Mouse (Mus musculus) thymus, adult 2 months (tissue): ENCODE data around the gene Prss30. TPM values are rescaled to one million over a fixed set of nuclear protein-coding genes. Genes with fewer than 3 reads are reported as not detected.

Experiments
- DNase-seq: peaks from one replicate; pipeline ENCODE4 v3.0.0; 2021
- H3K27ac ChIP-seq: fragments of 200-500 bp; 2 replicates; pipeline ENCODE4 v1.5.1; 2012; ENCODE audit warnings: low read length, control low read depth; ENCODE audit not compliant: control insufficient read depth, insufficient read depth
- H3K27me3 ChIP-seq: fragments of 200-500 bp; 2 replicates; pipeline ENCODE4 v1.6.1; 2012; ENCODE audit warnings: mild to moderate bottlenecking, low read length, moderate library complexity, mixed read lengths; ENCODE audit not compliant: control insufficient read depth, insufficient read depth
- H3K36me3 ChIP-seq: fragments of 200-500 bp; 2 replicates; pipeline ENCODE4 v1.6.1; 2012; ENCODE audit warnings: mild to moderate bottlenecking, low read length, moderate library complexity; ENCODE audit not compliant: control insufficient read depth, insufficient read depth
- H3K4me1 ChIP-seq: fragments of 200-500 bp; replicated peaks from 2 replicates; pipeline ENCODE4 v1.6.1; 2012; ENCODE audit warnings: low read length; ENCODE audit not compliant: control insufficient read depth, insufficient read depth
- H3K4me3 ChIP-seq: fragments of 200-500 bp; 2 replicates; pipeline ENCODE4 v1.5.1; 2012; ENCODE audit warnings: mild to moderate bottlenecking, low read length, control low read depth, moderate library complexity; ENCODE audit not compliant: control insufficient read depth, insufficient read depth
- CTCF ChIP-seq: fragments of 200-500 bp; IDR thresholded peaks from 2 replicates; pipeline ENCODE4 v1.5.1; 2012; ENCODE audit warnings: mild to moderate bottlenecking, control low read depth, low read length, moderate library complexity, borderline replicate concordance; ENCODE audit not compliant: control insufficient read depth, poor library complexity, insufficient read depth; ENCODE audit errors: extremely low read depth
- POLR2A ChIP-seq: fragments of 200-500 bp; IDR thresholded peaks from 2 replicates; pipeline ENCODE4 v1.6.1; 2012; ENCODE audit warnings: mild to moderate bottlenecking, low read length, control low read depth, moderate library complexity; ENCODE audit not compliant: control insufficient read depth, poor library complexity, insufficient read depth; ENCODE audit errors: extremely low read depth
- WGBS: fragments of 180-500 bp; shearing (Covaris S2); methylation state at CpG from one replicate; pipeline ENCODE4 v1.1.7; 2018; 5-methylcytosine and 5-hydroxymethylcytosine counted together
- polyA plus RNA-seq: library from polyadenylated mRNA; depleted of rRNA; stranded (reverse); fragments of >200 nt; gene quantifications from 2 replicates; pipeline ENCODE4 v1.2.3, GENCODE M21; 2012

Prss30 gene
- polyA plus RNA-seq, 1 experiment, result 2.5 TPM

GRCm38 (mm10) chr17:24000404-24000803 lies 20.0 kb upstream of the Prss30 start:
- Histone ChIP-seq H3K36me3 (no peaks in the 10 kb centered on the region), H3K4me3 (no peak overlapping the region), H3K4me1 (no peaks in the 10 kb centered on the region), H3K27me3 (no peaks in the 10 kb centered on the region), H3K27ac (no peak overlapping the region)
- no peak for TF ChIP-seq CTCF
- TF ChIP-seq POLR2A, result no peak
- no peak for DNase-seq
- WGBS, result 87% methylated on average over 5 of the region's 5 CpGs

DNA sequence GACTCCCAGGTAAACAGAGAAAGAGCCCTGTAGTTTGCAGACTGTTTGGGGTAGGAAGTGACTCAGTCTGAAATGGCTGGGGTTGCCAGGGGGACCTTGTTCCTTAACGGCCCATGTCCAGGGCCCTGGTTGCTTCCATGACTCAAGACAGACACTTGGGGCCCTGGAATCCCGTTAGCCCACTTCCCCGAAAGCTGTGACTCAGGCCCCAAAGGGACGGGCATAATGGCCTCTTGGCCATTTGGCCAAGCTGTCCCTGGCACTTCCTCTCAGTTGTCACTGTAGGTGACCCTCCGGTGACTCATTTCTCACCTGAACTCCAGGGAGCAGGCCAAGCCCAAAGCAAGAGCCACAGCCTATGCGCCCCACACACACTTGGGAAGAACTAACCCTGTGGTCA lies 18.0 kb upstream of the Prss30 start:
- TF ChIP-seq CTCF, result no peak
- TF ChIP-seq POLR2A, result no peak
- WGBS, result 79% methylated on average over 6 of the region's 6 CpGs
- peaks cover 5% of the 10 kb centered on the region for H3K4me1 ChIP-seq
- no peaks in the 10 kb centered on the region for H3K27me3 ChIP-seq
- DNase-seq, result no peak
- no peaks in the 10 kb centered on the region for H3K36me3 ChIP-seq
- H3K4me3 ChIP-seq, result no peak overlapping the region
- no peak overlapping the region for H3K27ac ChIP-seq

- WGBS, result 86% methylated on average over 2 of the region's 2 CpGs
- Histone ChIP-seq H3K4me3 (no peak within 1 kb of the TSS), H3K27me3 (no peaks in the 10 kb centered on the region), H3K27ac (no peak within 1 kb of the TSS), H3K4me1 (peaks cover 10% of the 10 kb centered on the region), H3K36me3 (no peaks in the 10 kb centered on the region)
- DNase-seq, result no peak
- no peak for TF ChIP-seq CTCF
- no peak for TF ChIP-seq POLR2A
These were observed 17.5 kb upstream of the Prss30 start, which contains the start of gene Prss22 for GRCm38 (mm10) chr17:23997901-23998300. Gene Prss22, minus strand, starts transcription at chr17:23998100.

DNA sequence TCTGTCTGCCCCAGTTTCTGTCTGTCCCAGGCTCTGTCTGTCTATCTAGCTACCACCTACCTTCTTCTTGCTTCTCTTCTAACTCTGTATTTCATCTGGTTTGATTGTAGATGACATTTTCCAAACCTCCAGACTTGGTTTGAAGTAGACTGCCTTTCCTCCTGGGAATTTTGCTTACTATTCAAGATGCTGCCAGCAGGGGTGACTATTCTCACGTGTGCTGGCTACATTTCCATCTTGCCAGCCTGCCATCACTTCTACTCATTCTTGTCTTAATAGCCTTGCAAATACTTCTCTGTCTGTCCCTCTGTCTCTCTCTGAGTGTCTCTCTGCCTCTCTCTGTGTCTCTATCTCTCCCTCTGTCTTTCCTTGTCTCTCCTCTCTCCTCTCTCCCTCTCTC lies 15.1 kb upstream of the Prss30 start:
- Histone ChIP-seq H3K4me3 (no peak overlapping the region), H3K27me3 (no peaks in the 10 kb centered on the region), H3K4me1 (peaks cover 11% of the 10 kb centered on the region), H3K27ac (no peak overlapping the region), H3K36me3 (no peaks in the 10 kb centered on the region)
- no peak for TF ChIP-seq POLR2A
- TF ChIP-seq CTCF, result no peak
- DNase-seq, result no peak
- WGBS, result 58% methylated on average over 1 of the region's 1 CpGs

DNA sequence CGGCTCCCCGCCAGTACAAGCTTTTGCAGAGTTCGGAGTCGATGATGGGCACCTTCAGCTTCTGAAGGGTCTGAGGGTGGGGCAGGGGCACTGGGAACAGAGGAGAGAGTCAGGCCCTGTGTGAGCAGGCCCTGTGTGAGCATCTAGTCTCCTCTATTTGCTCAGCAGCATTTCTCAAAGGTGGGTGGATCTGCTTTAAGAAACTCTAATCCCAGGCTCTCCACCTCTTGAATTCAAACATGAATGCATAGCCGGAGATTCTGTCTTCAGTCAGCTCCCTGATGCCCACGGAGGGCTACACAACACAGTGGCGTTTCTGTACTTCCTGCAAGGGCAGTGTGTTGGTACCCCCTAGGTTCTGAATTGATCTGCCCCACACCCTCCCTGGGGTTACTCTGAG lies 14.3 kb upstream of the Prss30 start:
- no peak overlapping the region for H3K4me3 ChIP-seq
- no peak for TF ChIP-seq POLR2A
- no peak for TF ChIP-seq CTCF
- H3K27ac ChIP-seq, result no peak overlapping the region
- H3K36me3 ChIP-seq, result no peaks in the 10 kb centered on the region
- DNase-seq, result no peak
- WGBS, result 88% methylated on average over 7 of the region's 7 CpGs
- no peaks in the 10 kb centered on the region for H3K27me3 ChIP-seq
- H3K4me1 ChIP-seq, result peaks cover 11% of the 10 kb centered on the region

GRCm38 (mm10) chr17:23993559-23994428 lies 13.4 kb upstream of the Prss30 start:
- TF ChIP-seq POLR2A (no peak), CTCF (peak; percentile 77; the same call in 1 of the 2 replicates)
- Histone ChIP-seq H3K36me3 (no peaks in the 10 kb centered on the region), H3K27ac (no peak overlapping the region), H3K27me3 (no peaks in the 10 kb centered on the region), H3K4me3 (no peak overlapping the region), H3K4me1 (peaks cover 11% of the 10 kb centered on the region)
- DNase-seq, result peak; percentile 94
- 11% methylated on average over 31 of the region's 31 CpGs for WGBS
